Mouse (Mus musculus): ENCODE measurements at regions not wholly inside any gene's neighbourhood (a gene's known extent, or its start where the extent isn't known, plus 50 kb on each side); places are given as distances from the start of the nearest gene placed in this dataset.

- intact Hi-C loops (cut with DNase I), result no loop called here
- no peak for DNase-seq
These were observed 628.4 kb upstream of the Cdh11 start for GRCm38 (mm10) chr8:103413589-103414575.

- intact Hi-C loops (cut with DNase I), result no loop called here
- no peak for DNase-seq
These were observed 637.0 kb upstream of the Cdh11 start for GRCm38 (mm10) chr8:103422313-103422973.

GRCm38 (mm10) chr8:103425967-103426366 lies 640.5 kb upstream of the Cdh11 start:
- intact Hi-C loops (cut with DNase I), result no loop called here

GRCm38 (mm10) chr8:103430874-103431492 lies 645.5 kb upstream of the Cdh11 start:
- intact Hi-C loops (cut with DNase I), result no loop called here
- no peak for DNase-seq

More at GRCm38 (mm10) chr8:103425967-103426366, 640.5 kb upstream of the Cdh11 start:
- DNase-seq, result no peak

- DNase-seq, result no peak
- intact Hi-C loops (cut with DNase I), result no loop called here
These were observed 648.2 kb upstream of the Cdh11 start for GRCm38 (mm10) chr8:103433532-103434105.

- no peak for DNase-seq
- intact Hi-C loops (cut with DNase I), result no loop called here
These were observed 653.7 kb upstream of the Cdh11 start for GRCm38 (mm10) chr8:103438995-103439717.

GRCm38 (mm10) chr8:103441163-103441562 lies 655.7 kb upstream of the Cdh11 start:
- intact Hi-C loops (cut with DNase I), result loop anchor here (10.0 kb wide), 1 partner anchor 656 kb away; the partner anchor contains the start of gene Cdh11
- DNase-seq, result peak; percentile 16

GRCm38 (mm10) chr8:103442420-103443125 lies 657.1 kb upstream of the Cdh11 start:
- intact Hi-C loops (cut with DNase I), result loop anchor here (10.0 kb wide), 1 partner anchor 658 kb away; the partner anchor contains the start of gene Cdh11
- no peak for DNase-seq

GRCm38 (mm10) chr8:103444577-103444976 lies 656.8 kb upstream of the Cdh5 start:
- intact Hi-C loops (cut with DNase I), result loop anchor here (10.0 kb wide), 1 partner anchor 660 kb away; the partner anchor contains the start of gene Cdh11
- no peak for DNase-seq

- intact Hi-C loops (cut with DNase I), result loop anchor here (10.0 kb wide), 1 partner anchor 661 kb away; the partner anchor contains the start of gene Cdh11
- DNase-seq, result no peak
These were observed 656.0 kb upstream of the Cdh5 start for GRCm38 (mm10) chr8:103445378-103445777.

- intact Hi-C loops (cut with DNase I), result loop anchor here (10.0 kb wide), 1 partner anchor 663 kb away; the partner anchor contains the start of gene Cdh11
- no peak for DNase-seq
These were observed 653.5 kb upstream of the Cdh5 start for GRCm38 (mm10) chr8:103447916-103448315.

GRCm38 (mm10) chr8:103451381-103452018 lies 649.9 kb upstream of the Cdh5 start:
- intact Hi-C loops (cut with DNase I), result no loop called here

GRCm38 (mm10) chr8:103457176-103457575 lies 644.2 kb upstream of the Cdh5 start:
- intact Hi-C loops (cut with DNase I), result no loop called here
- peak; percentile 3 for DNase-seq

More at GRCm38 (mm10) chr8:103451381-103452018, 649.9 kb upstream of the Cdh5 start:
- no peak for DNase-seq

- intact Hi-C loops (cut with DNase I), result no loop called here
- DNase-seq, result no peak
These were observed 637.9 kb upstream of the Cdh5 start for GRCm38 (mm10) chr8:103463557-103463956.

GRCm38 (mm10) chr8:103464777-103465353 lies 636.6 kb upstream of the Cdh5 start:
- no peak for DNase-seq
- intact Hi-C loops (cut with DNase I), result no loop called here

- DNase-seq, result peak; percentile 21
- intact Hi-C loops (cut with DNase I), result no loop called here
These were observed 633.8 kb upstream of the Cdh5 start for GRCm38 (mm10) chr8:103467536-103468160.

GRCm38 (mm10) chr8:103469049-103469448 lies 632.4 kb upstream of the Cdh5 start:
- DNase-seq, result no peak
- intact Hi-C loops (cut with DNase I), result no loop called here

- peak; percentile 71 for DNase-seq
These were observed 631.1 kb upstream of the Cdh5 start for GRCm38 (mm10) chr8:103470316-103470715.

More at GRCm38 (mm10) chr8:103470316-103470715, 631.1 kb upstream of the Cdh5 start:
- intact Hi-C loops (cut with DNase I), result no loop called here
